Mouse (Mus musculus) spleen, adult 2 months (tissue): Measurements from ENCODE around the gene Hnrnpul2. TPM values are rescaled to one million over a fixed set of nuclear protein-coding genes. Genes with fewer than 3 reads are reported as not detected.
A peak's percentile ranks its signal among the peaks of the same experiment; 100 is the strongest.
"Not testable (repeated sequence)": the region's sequence is repeated elsewhere in the genome, so short reads cannot be mapped to it uniquely, and the experiment has no call there.

Experiments
- DNase-seq, 2 experiments: peaks; one replicate each; pipeline versions ENCODE4 v3.0.0 to v3.0.0-alpha.2; 2012 to 2021; ENCODE audit warnings: low spot score in 2 of 2, low read depth in 1 of 2
- H3K27ac ChIP-seq: fragments of 200-500 bp; 2 replicates; pipeline ENCODE4 v1.5.1; 2012; ENCODE audit warnings: low read length, inconsistent platforms; ENCODE audit not compliant: insufficient read depth
- H3K27me3 ChIP-seq: fragments of 200-500 bp; 2 replicates; pipeline ENCODE4 v1.6.1; 2012; ENCODE audit warnings: mild to moderate bottlenecking, moderate library complexity, low read length, inconsistent platforms; ENCODE audit not compliant: control insufficient read depth, insufficient read depth
- H3K36me3 ChIP-seq: fragments of 200-500 bp; 2 replicates; pipeline ENCODE4 v1.6.1; 2012; ENCODE audit warnings: mild to moderate bottlenecking, low read length, inconsistent platforms; ENCODE audit not compliant: control insufficient read depth, insufficient read depth
- H3K4me1 ChIP-seq: fragments of 200-500 bp; 2 replicates; pipeline ENCODE4 v1.6.1; 2011; ENCODE audit warnings: inconsistent platforms; ENCODE audit not compliant: control insufficient read depth, insufficient read depth, insufficient read length
- H3K4me3 ChIP-seq: fragments of 200-500 bp; 2 replicates; pipeline ENCODE4 v1.5.1; 2011; ENCODE audit warnings: mild to moderate bottlenecking, inconsistent platforms; ENCODE audit not compliant: insufficient read depth, insufficient read length; ENCODE audit errors: extremely low read depth
- CTCF ChIP-seq: fragments of 200-500 bp; IDR thresholded peaks from 2 replicates; pipeline ENCODE4 v1.5.1; 2011; ENCODE audit warnings: mild to moderate bottlenecking, inconsistent platforms; ENCODE audit not compliant: insufficient read depth, insufficient read length, insufficient replicate concordance; ENCODE audit errors: extremely low read depth
- POLR2A ChIP-seq: fragments of 200-500 bp; IDR thresholded peaks from 2 replicates; pipeline ENCODE4 v1.6.1; 2011; ENCODE audit warnings: low read depth, low read length, inconsistent platforms
- WGBS: fragments of 180-500 bp; shearing (Covaris S2); methylation state at CpG from one replicate; pipeline ENCODE4 v1.1.7; 2018; 5-methylcytosine and 5-hydroxymethylcytosine counted together
- polyA plus RNA-seq: library from polyadenylated mRNA; depleted of rRNA; stranded (reverse); fragments of >200 nt; gene quantifications from 2 replicates; pipeline ENCODE4 v1.2.3, GENCODE M21; 2012

Hnrnpul2 gene
- polyA plus RNA-seq, 1 experiment: 22.0 TPM

- Histone ChIP-seq H3K27me3 (no peaks in the 10 kb centered on the region), H3K36me3 (peaks cover 63% of the 10 kb centered on the region), H3K4me3 (no peak overlapping the region), H3K27ac (no peak overlapping the region), H3K4me1 (no peaks in the 10 kb centered on the region; the same call in 1 of the 2 replicates)
- TF ChIP-seq POLR2A (no peak), CTCF (no peak)
- WGBS: 93% methylated on average over 11 of the region's 11 CpGs
- no peak for DNase-seq
Observed at GRCm38 (mm10) chr19:8831262-8831661, 11.5 kb downstream of the Hnrnpul2 start.

- 93% methylated on average over 4 of the region's 4 CpGs for WGBS
- Histone ChIP-seq H3K27me3 (no peaks in the 10 kb centered on the region), H3K27ac (no peak overlapping the region), H3K36me3 (peaks cover 55% of the 10 kb centered on the region), H3K4me3 (no peak overlapping the region), H3K4me1 (peaks cover under 1% of the 10 kb centered on the region; the same call in 1 of the 2 replicates)
- no peak for DNase-seq
- TF ChIP-seq POLR2A: no peak
- no peak for TF ChIP-seq CTCF
Observed at GRCm38 (mm10) chr19:8832971-8833370, 13.2 kb downstream of the Hnrnpul2 start.

- not testable (repeated sequence) for H3K4me3 ChIP-seq, H3K27me3 ChIP-seq, H3K27ac ChIP-seq, H3K4me1 ChIP-seq, DNase-seq
- WGBS: 98% methylated on average over 10 of the region's 10 CpGs
- peaks cover 24% of the 10 kb centered on the region for H3K36me3 ChIP-seq
Observed at GRCm38 (mm10) chr19:8836327-8836726, 16.5 kb downstream of the Hnrnpul2 start.

GRCm38 (mm10) chr19:8837251-8837791 lies 17.5 kb downstream of the Hnrnpul2 start, which contains the start of gene Bscl2:
TSS of gene Bscl2 (plus strand) at chr19:8837467.
- Histone ChIP-seq H3K4me1 (peaks cover 10% of the 10 kb centered on the region; the same call in 1 of the 2 replicates), H3K36me3 (peaks cover 15% of the 10 kb centered on the region), H3K27me3 (no peaks in the 10 kb centered on the region), H3K27ac (peak within 1 kb of the TSS; percentile 89), H3K4me3 (peak within 1 kb of the TSS; percentile 69)
- TF ChIP-seq CTCF (peak; percentile 13; the same call in 1 of the 2 replicates), POLR2A (peak; percentile 23; the same call in 1 of the 2 replicates)
- peak; percentile 69 to 74 for DNase-seq
- 2% methylated on average over 38 of the region's 38 CpGs for WGBS

- Histone ChIP-seq H3K36me3 (peaks cover 9% of the 10 kb centered on the region), H3K27me3 (no peaks in the 10 kb centered on the region), H3K4me3 (peak overlapping the region; percentile 69), H3K27ac (peak overlapping the region; percentile 89), H3K4me1 (peaks cover 10% of the 10 kb centered on the region; the same call in 1 of the 2 replicates)
- no peak for DNase-seq
- TF ChIP-seq CTCF (no peak), POLR2A (no peak)
- 32% methylated on average over 15 of the region's 15 CpGs for WGBS
Observed at GRCm38 (mm10) chr19:8838041-8838730, 18.4 kb downstream of the Hnrnpul2 start.

- DNase-seq: no peak
- H3K36me3 ChIP-seq: peaks cover 6% of the 10 kb centered on the region
- no peaks in the 10 kb centered on the region for H3K27me3 ChIP-seq
- TF ChIP-seq CTCF: no peak
- no peak for TF ChIP-seq POLR2A
- peaks cover 10% of the 10 kb centered on the region; the same call in 1 of the 2 replicates for H3K4me1 ChIP-seq
- H3K27ac ChIP-seq: no peak within 1 kb of the TSS; the same call in 1 of the 2 replicates
- peak within 1 kb of the TSS; percentile 69 for H3K4me3 ChIP-seq
- 82% methylated on average over 11 of the region's 11 CpGs for WGBS
Observed at GRCm38 (mm10) chr19:8839103-8839907, 19.5 kb downstream of the Hnrnpul2 start, which contains the start of gene Gng3. TSS of gene Gng3 (minus strand) at chr19:8839194.
